Mouse (Mus musculus): ENCODE data around the gene Odr4. TPM values are rescaled to one million over a fixed set of nuclear protein-coding genes. Genes with fewer than 3 reads are reported as not detected.

The Odr4 gene
- total RNA-seq, 1 experiment from 2014 or later: 38.2 TPM

DNA sequence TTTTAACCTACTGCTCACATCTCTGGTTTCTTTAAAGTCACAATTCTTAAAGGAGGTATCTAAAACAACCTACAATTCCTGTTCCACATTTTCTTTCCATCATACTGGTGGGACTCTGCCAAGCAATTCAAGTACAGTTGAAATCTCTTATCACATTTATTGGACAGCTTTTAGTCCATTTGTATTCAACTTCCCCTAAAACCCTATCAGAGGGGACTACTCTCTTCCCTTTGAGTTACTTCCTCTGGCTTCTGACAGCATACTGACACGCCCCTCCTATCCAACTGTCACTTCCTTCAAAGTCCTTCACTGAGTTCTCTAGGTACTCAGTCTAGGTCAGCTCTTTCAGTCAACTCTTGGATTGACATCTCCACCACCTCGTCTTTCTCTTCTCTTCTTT, 57.8 kb downstream of the Odr4 start:
- ATAC-seq (ENCODE audit: extremely low read depth, insufficient number of reproducible peaks, low FRiP score, poor library complexity, severe bottlenecking): no peak

DNA sequence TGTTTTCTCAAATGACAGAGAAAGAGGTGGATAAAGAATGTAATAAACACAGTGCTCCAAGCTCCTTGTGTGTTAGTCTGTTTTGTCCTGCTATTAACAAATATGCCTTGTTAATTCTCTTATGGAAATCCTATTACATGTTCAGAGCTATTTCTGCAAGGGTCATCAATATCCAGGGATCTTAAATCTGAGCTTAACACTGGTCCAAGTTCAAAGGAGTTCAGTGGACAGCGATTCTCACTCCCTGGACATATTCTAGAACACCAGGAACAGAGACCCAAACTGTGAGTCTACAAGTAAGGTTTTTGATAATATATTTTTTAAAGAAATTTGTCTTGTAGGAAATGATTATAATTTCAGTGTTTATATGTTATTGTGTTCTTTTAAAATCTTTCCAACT, 73.7 kb downstream of the Odr4 start, which contains the start of gene Pdc:
Pdc (plus strand) TSS at position 213 of the 400 bp plus-strand sequence.
- ATAC-seq (ENCODE audit: extremely low read depth, insufficient number of reproducible peaks, low FRiP score, poor library complexity, severe bottlenecking): no peak

Other genes starting within 250 kb of the Odr4 start
- 0.25 TPM in 1 of 2 replicates, not detected in the other for gene Pdc, start 73.7 kb downstream of the Odr4 start, total RNA-seq (2017)
- gene Tpr, start 242 bp downstream of the Odr4 start, total RNA-seq (2017): 416 and 419 TPM in 2 replicates
- gene Prg4, start 73.1 kb upstream of the Odr4 start, total RNA-seq (2017): 0.23 and 0.25 TPM in 2 replicates